Mouse (Mus musculus) ES-E14 (cell line): ENCODE data around the gene Klhl22.

Source experiments
- CHD2 ChIP-seq: IDR thresholded peaks from 2 replicates; pipeline ENCODE4 v1.6.1; 2014; ENCODE audit warnings: mild to moderate bottlenecking, low read depth, low read length, inconsistent platforms
- ZC3H11A ChIP-seq: IDR thresholded peaks from 2 replicates; pipeline ENCODE4 v1.6.1; 2012; ENCODE audit warnings: low read depth, mild to moderate bottlenecking, inconsistent platforms, low read length, borderline replicate concordance
- ZNF384 ChIP-seq: IDR thresholded peaks from 2 replicates; pipeline ENCODE4 v1.6.1; 2012; ENCODE audit warnings: low read depth, low read length, inconsistent platforms

GRCm38 (mm10) chr16:17797812-17798311, 38.4 kb downstream of the Klhl22 start:
- TF ChIP-seq CHD2 = no peak
- no peak for TF ChIP-seq ZC3H11A
- no peak for TF ChIP-seq ZNF384
